Mouse (Mus musculus) CH12.LX (cell line): Measurements from ENCODE around the gene Hbs1l. TPM values are rescaled to one million over a fixed set of nuclear protein-coding genes. Genes with fewer than 3 reads are reported as not detected.

Source experiments
- DNase-seq: peaks from one replicate; pipeline ENCODE4 v3.0.0-alpha.2; 2013; ENCODE audit errors: extremely low read depth
- H3K27ac ChIP-seq: 2 replicates; pipeline ENCODE4 v1.5.1; 2012; ENCODE audit warnings: low read depth, mild to moderate bottlenecking, control low read depth, moderate library complexity; ENCODE audit not compliant: insufficient read depth
- H3K27me3 ChIP-seq: replicated peaks from 2 replicates; pipeline ENCODE3; 2012; ENCODE audit warnings: inconsistent platforms
- H3K36me3 ChIP-seq, 2 experiments: replicated peaks in 1 of 2; 2 replicates each; pipeline versions ENCODE3 to v1.6.1; 2012; ENCODE audit warnings: inconsistent platforms in 1 of 2, low read length in 1 of 2, mild to moderate bottlenecking in 1 of 2, mixed read lengths in 1 of 2, moderate library complexity in 1 of 2; ENCODE audit not compliant: control insufficient read depth in 1 of 2, insufficient read depth in 1 of 2
- H3K4me1 ChIP-seq, 2 experiments: 2 replicates each; pipeline ENCODE4 v1.6.1; 2012; ENCODE audit warnings: inconsistent platforms in 1 of 2, moderate library complexity in 1 of 2; ENCODE audit not compliant: insufficient read depth in 2 of 2, control insufficient read depth in 1 of 2
- H3K4me2 ChIP-seq: 2 replicates; pipeline ENCODE4 v1.6.1; 2012; ENCODE audit warnings: low read depth, mild to moderate bottlenecking, control low read depth; ENCODE audit not compliant: poor library complexity, insufficient read depth, severe bottlenecking
- H3K4me3 ChIP-seq, 3 experiments: fragments of 150-350 bp in 1 of 3; sonication (generic) in 1 of 3; replicated peaks in 1 of 3; 2 replicates each; pipeline versions ENCODE3 to v1.5.1; 2011 to 2012; ENCODE audit warnings: low read depth in 2 of 3, low read length in 2 of 3, mild to moderate bottlenecking in 2 of 3, moderate library complexity in 2 of 3, control low read depth in 1 of 3, improper control_type of control experiment in 1 of 3, inconsistent platforms in 1 of 3, mixed read lengths in 1 of 3; ENCODE audit not compliant: poor library complexity in 1 of 3
- H3K79me2 ChIP-seq: replicated peaks from 2 replicates; pipeline ENCODE4 v1.6.1; 2012; ENCODE audit warnings: mild to moderate bottlenecking, moderate library complexity; ENCODE audit not compliant: control insufficient read depth, poor library complexity, insufficient read depth, severe bottlenecking; ENCODE audit errors: extremely low read depth
- H3K9ac ChIP-seq: 2 replicates; pipeline ENCODE4 v1.6.1; 2012; ENCODE audit warnings: low read depth, mild to moderate bottlenecking, control low read depth, moderate library complexity; ENCODE audit not compliant: insufficient read depth
- H3K9me3 ChIP-seq: replicated peaks from 2 replicates; pipeline ENCODE3; 2012; ENCODE audit warnings: low read length, inconsistent platforms, mixed read lengths
- CHD2 ChIP-seq: IDR thresholded peaks from 2 replicates; pipeline ENCODE4 v1.6.1; 2011; ENCODE audit warnings: low read length, improper control_type of control experiment
- CTCF ChIP-seq, 2 experiments: IDR thresholded peaks in 1 of 2; conservative IDR thresholded peaks in 1 of 2; 2 replicates each; pipeline ENCODE4 v1.5.1; 2011 to 2012; ENCODE audit warnings: low read depth in 2 of 2, low read length in 2 of 2, improper control_type of control experiment in 1 of 2, inconsistent platforms in 1 of 2, mild to moderate bottlenecking in 1 of 2, moderate library complexity in 1 of 2
- EP300 ChIP-seq: IDR thresholded peaks from 2 replicates; pipeline ENCODE4 v1.6.1; 2011; ENCODE audit warnings: low read length, improper control_type of control experiment
- GABPA ChIP-seq: IDR thresholded peaks from 2 replicates; pipeline ENCODE4 v1.6.1; 2012; ENCODE audit warnings: low read depth, low read length, improper control_type of control experiment, inconsistent platforms; ENCODE audit not compliant: insufficient replicate concordance
- IRF4 ChIP-seq: IDR thresholded peaks from 2 replicates; pipeline ENCODE4 v1.6.1; 2014; ENCODE audit warnings: low read depth, mild to moderate bottlenecking, inconsistent platforms, low read length, improper control_type of control experiment
- JUN ChIP-seq: IDR thresholded peaks from 2 replicates; pipeline ENCODE4 v1.6.1; 2011; ENCODE audit warnings: low read depth, mild to moderate bottlenecking, low read length, improper control_type of control experiment, moderate library complexity; ENCODE audit not compliant: insufficient read depth
- KAT2A ChIP-seq: IDR thresholded peaks from 2 replicates; pipeline ENCODE4 v1.6.1; 2012; ENCODE audit warnings: low read length, improper control_type of control experiment, inconsistent platforms; ENCODE audit not compliant: insufficient replicate concordance
- MAFK ChIP-seq: IDR thresholded peaks from 2 replicates; pipeline ENCODE4 v1.6.1; 2011; ENCODE audit warnings: low read length, improper control_type of control experiment; ENCODE audit not compliant: insufficient replicate concordance
- MXI1 ChIP-seq: IDR thresholded peaks from 2 replicates; pipeline ENCODE4 v1.6.1; 2011; ENCODE audit warnings: mild to moderate bottlenecking, low read depth, low read length, improper control_type of control experiment
- NELFE ChIP-seq: IDR thresholded peaks from 2 replicates; pipeline ENCODE4 v1.6.1; 2011; ENCODE audit warnings: low read depth, low read length, improper control_type of control experiment
- PAX5 ChIP-seq: IDR thresholded peaks from 2 replicates; pipeline ENCODE4 v1.6.1; 2012; ENCODE audit warnings: low read length, inconsistent platforms, mixed read lengths
- POLR2A ChIP-seq: IDR thresholded peaks from 2 replicates; pipeline ENCODE4 v1.6.1; 2011; ENCODE audit warnings: low read depth, mild to moderate bottlenecking, improper control_type of control experiment, low read length
- RAD21 ChIP-seq: IDR thresholded peaks from 2 replicates; pipeline ENCODE4 v1.6.1; 2011; ENCODE audit warnings: low read depth, mild to moderate bottlenecking, low read length, improper control_type of control experiment, moderate library complexity
- SMC3 ChIP-seq: IDR thresholded peaks from 2 replicates; pipeline ENCODE4 v1.6.1; 2011; ENCODE audit warnings: low read depth, low read length, improper control_type of control experiment
- TBP ChIP-seq: conservative IDR thresholded peaks from 2 replicates; pipeline ENCODE4 v1.6.1; 2011; ENCODE audit warnings: low read depth, low read length, improper control_type of control experiment
- TCF12 ChIP-seq: IDR thresholded peaks from 2 replicates; pipeline ENCODE4 v1.6.1; 2014; ENCODE audit warnings: low read depth, mild to moderate bottlenecking, inconsistent platforms, low read length, improper control_type of control experiment
- USF1 ChIP-seq: IDR thresholded peaks from 2 replicates; pipeline ENCODE4 v1.6.1; 2014; ENCODE audit warnings: low read depth, mild to moderate bottlenecking, inconsistent platforms, low read length, improper control_type of control experiment
- ZMIZ1 ChIP-seq: IDR thresholded peaks from 2 replicates; pipeline ENCODE4 v1.6.1; 2012; ENCODE audit warnings: low read depth, mild to moderate bottlenecking, inconsistent platforms, low read length, improper control_type of control experiment
- ZNF384 ChIP-seq: IDR thresholded peaks from 2 replicates; pipeline ENCODE4 v1.6.1; 2012; ENCODE audit warnings: low read depth, low read length, improper control_type of control experiment, inconsistent platforms
- dilution Hi-C: fragments of 300-500 bp; cut with MboI; formaldehyde crosslinking; loops from 2 replicates; pipeline ENCODE4 v1.14.3; 2020; ENCODE audit warnings: low sequenced_read_pairs; ENCODE audit not compliant: extremely low pct_unique_long_range_greater_than_20kb, extremely low pct_ligation_motif_present
- in situ Hi-C: fragments of 300-500 bp; cut with MboI; formaldehyde crosslinking; loops from 3 replicates; pipeline ENCODE4 v1.14.3; 2019; ENCODE audit warnings: low sequenced_read_pairs, low pct_ligation_motif_present, low pct_unique_long_range_greater_than_20kb, mixed read lengths
- polyA plus RNA-seq: library from polyadenylated mRNA; unstranded; fragments of >175 nt; gene quantifications from 2 replicates; pipeline ENCODE4 v1.2.1, GENCODE M21; 2012; ENCODE audit warnings: low read depth; ENCODE audit not compliant: insufficient read length
- total RNA-seq, 2 experiments: library from RNA; depleted of rRNA; stranded (reverse); fragments of 300-350 nt in 1 of 2; fragments of >200 nt in 1 of 2; gene quantifications; 2 replicates each; pipeline ENCODE4 v1.2.3; 2012 to 2014

Hbs1l gene
- total and polyA plus RNA-seq, 3 experiments = 99.7 to 111 (median 111) TPM

- dilution Hi-C loops (no loop called here), in situ Hi-C loops (no loop called here)
- Histone ChIP-seq H3K79me2 (no peaks in the 10 kb centered on the region), H3K4me1 (no peaks in the 10 kb centered on the region; a peak in 1 of 4 replicates), H3K27ac (no peak overlapping the region), H3K9me3 (no peaks in the 10 kb centered on the region), H3K9ac (no peak overlapping the region), H3K27me3 (no peaks in the 10 kb centered on the region), H3K4me3 (no peak overlapping the region), H3K4me2 (no peak overlapping the region), H3K36me3 (no peaks in the 10 kb centered on the region)
- no peak for DNase-seq
- TF ChIP-seq TBP (no peak), PAX5 (no peak), MAFK (no peak), IRF4 (no peak), ZNF384 (no peak)
- TF ChIP-seq, all 38 proteins: peak for 0
These were observed 36.1 kb upstream of the Hbs1l start for GRCm38 (mm10) chr10:21259649-21260048.

GRCm38 (mm10) chr10:21265188-21265587 is 30.6 kb upstream of the Hbs1l start:
- no peaks in the 10 kb centered on the region for H3K9me3 ChIP-seq
- TF ChIP-seq GABPA = no peak
- TF ChIP-seq MXI1 = no peak
- TF ChIP-seq POLR2A = no peak
- TF ChIP-seq USF1 = no peak
- no peak for TF ChIP-seq KAT2A
- no peak for TF ChIP-seq NELFE
- no peak for TF ChIP-seq ZMIZ1
- TF ChIP-seq SMC3 = no peak
- no peak for TF ChIP-seq CTCF (conservative IDR thresholded peaks at IDR 0.05 in 1 of 2, IDR thresholded peaks at IDR 0.05 in 1 of 2; ENCODE audit: low read depth in 2 of 2, low read length in 2 of 2)
- TF ChIP-seq EP300 = no peak
- TF ChIP-seq RAD21 = no peak
- TF ChIP-seq CHD2 = no peak
- no peak for TF ChIP-seq JUN
- TF ChIP-seq TCF12 = no peak
- in situ Hi-C loops (no loop called here), dilution Hi-C loops (no loop called here)
- no peak overlapping the region for H3K4me2 ChIP-seq
- H3K9ac ChIP-seq = no peak overlapping the region
- DNase-seq = no peak
- no peak overlapping the region for H3K4me3 ChIP-seq
- no peaks in the 10 kb centered on the region for H3K4me1 ChIP-seq
- H3K36me3 ChIP-seq = no peaks in the 10 kb centered on the region
- H3K79me2 ChIP-seq = no peaks in the 10 kb centered on the region
- no peak overlapping the region for H3K27ac ChIP-seq
- no peaks in the 10 kb centered on the region for H3K27me3 ChIP-seq
